Mouse (Mus musculus) liver, adult 2 months (tissue): ENCODE measurements around the gene Ap3m1.

ENCODE experiments used
- CTCF ChIP-seq: fragments of 200-500 bp; IDR thresholded peaks from 2 replicates; pipeline ENCODE4 v1.5.1; 2011; ENCODE audit warnings: low read depth, low read length, control low read depth
- POLR2A ChIP-seq: fragments of 200-500 bp; IDR thresholded peaks from 2 replicates; pipeline ENCODE4 v1.6.1; 2011; ENCODE audit warnings: low read length, control low read depth; ENCODE audit not compliant: insufficient read depth; ENCODE audit errors: extremely low read depth

- TF ChIP-seq POLR2A (no peak), CTCF (no peak)
Observed at GRCm38 (mm10) chr14:21029025-21029659, 23.2 kb downstream of the Ap3m1 start.
